Mouse (Mus musculus): Measurements from ENCODE around the gene D1Ertd622e. TPM values are rescaled to one million over a fixed set of nuclear protein-coding genes. Genes with fewer than 3 reads are reported as not detected.

D1Ertd622e gene
- polyA plus RNA-seq, 2 experiments = 33.8 to 48.9 TPM

DNA sequence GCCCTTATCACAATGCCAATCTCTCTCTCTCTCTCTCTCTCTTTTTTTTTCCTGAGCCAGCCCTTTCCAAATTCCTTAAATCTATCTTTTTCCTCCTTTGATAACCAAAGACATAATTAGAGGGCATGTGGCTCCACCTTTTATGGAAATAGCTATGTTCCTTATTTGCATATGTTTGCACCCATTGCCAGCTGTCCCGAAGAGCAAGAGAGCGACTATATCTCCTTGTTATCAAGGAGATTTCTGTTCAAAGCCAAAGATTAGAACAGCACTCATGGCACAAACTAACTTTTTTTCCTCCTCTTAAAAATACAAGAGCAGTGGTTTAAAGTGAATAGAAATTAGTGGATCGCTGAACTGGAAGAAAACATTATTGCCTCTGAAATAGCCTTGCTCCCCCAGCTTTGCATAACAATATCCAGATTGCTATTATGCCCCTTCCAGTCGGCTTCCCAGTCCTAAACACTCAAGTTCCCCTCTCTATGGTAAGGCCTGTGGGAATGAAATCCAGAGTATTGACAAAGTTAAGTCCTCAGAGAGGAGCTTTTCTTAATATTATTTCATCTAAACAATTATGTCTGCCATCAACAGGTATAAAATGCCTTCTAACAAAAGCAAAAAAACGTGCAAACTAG is 39.2 kb downstream of the D1Ertd622e start:
- Histone ChIP-seq H3K27ac (no peak overlapping the region), H3K4me3 (ENCODE audit: insufficient read depth in 1 of 2, low read depth in 2 of 2, low read length in 2 of 2) (no peak overlapping the region), H3K4me2 (ENCODE audit: low read depth) (no peak overlapping the region), H3K27me3 (ENCODE audit: control insufficient read depth, insufficient read depth, low read length) (no peaks in the 10 kb centered on the region), H3K4me1 (replicated peaks; ENCODE audit: control insufficient read depth in 2 of 2, insufficient read depth in 2 of 2, low read length in 1 of 2) (0 out of 4 replicates have a peak, but pooled peaks cover 0 to 2% of the 10 kb centered on the region in 2 experiments), H3K36me3 (replicated peaks; ENCODE audit: control insufficient read depth, insufficient read depth, low read depth) (no peaks in the 10 kb centered on the region), H3K9me3 (ENCODE audit: control insufficient read depth, low read length) (no peaks in the 10 kb centered on the region), H3K9ac (replicated peaks) (no peak overlapping the region)
- ATAC-seq (ENCODE audit: insufficient read depth) (no peak), DNase-seq (ENCODE audit: low read depth in 3 of 3, low spot score in 3 of 3) (no peak)
- 42% methylated on average over 5 of the region's 5 CpGs for whole genome bisulfite sequencing (ENCODE audit: insufficient replicate concordance)
- TF ChIP-seq CTCF (IDR thresholded peaks at IDR 0.05; ENCODE audit: low read depth) = no peak
- no peak for TF ChIP-seq EP300 (IDR thresholded peaks at IDR 0.05; ENCODE audit: low read depth)

DNA sequence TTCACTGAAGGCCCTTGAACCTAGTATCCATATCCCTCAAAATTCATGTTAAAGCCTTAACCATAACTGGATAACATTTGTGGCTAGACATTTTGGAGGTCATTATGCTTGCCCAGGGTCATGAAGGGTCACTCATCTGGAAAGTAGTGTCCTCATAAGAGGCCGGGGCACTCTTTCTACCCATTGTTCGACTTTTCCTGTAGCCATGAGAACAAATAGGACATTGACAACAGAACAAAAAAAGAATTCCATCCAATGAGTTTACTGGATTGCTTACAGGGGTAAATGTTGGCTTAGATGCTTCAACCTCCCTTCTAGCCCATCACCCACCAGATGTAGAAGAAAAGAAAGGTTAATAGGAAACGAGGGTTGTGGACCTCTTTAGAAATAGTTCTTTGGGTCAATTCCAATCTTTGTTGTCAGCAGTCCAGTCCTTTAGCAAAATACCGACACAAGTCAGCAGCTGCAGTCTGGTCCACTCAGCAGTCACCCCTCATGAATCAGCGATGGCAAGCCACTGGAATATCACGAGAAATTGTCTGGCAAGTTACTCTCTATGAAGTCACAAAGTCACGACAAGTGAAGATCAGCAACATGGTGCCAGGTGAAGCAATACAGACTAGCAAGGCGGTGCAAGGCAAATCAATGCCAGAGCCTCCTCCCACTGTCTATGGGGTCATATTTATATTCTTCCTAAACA is 42.1 kb downstream of the D1Ertd622e start:
- Histone ChIP-seq H3K36me3 (replicated peaks; ENCODE audit: control insufficient read depth, insufficient read depth, low read depth) (no peaks in the 10 kb centered on the region), H3K4me1 (replicated peaks; ENCODE audit: control insufficient read depth in 2 of 2, insufficient read depth in 2 of 2, low read length in 1 of 2) (no peaks in the 10 kb centered on the region), H3K9ac (replicated peaks) (no peak overlapping the region), H3K27me3 (ENCODE audit: control insufficient read depth, insufficient read depth, low read length) (no peaks in the 10 kb centered on the region), H3K9me3 (ENCODE audit: control insufficient read depth, low read length) (no peaks in the 10 kb centered on the region), H3K4me3 (ENCODE audit: insufficient read depth in 1 of 2, low read depth in 2 of 2, low read length in 2 of 2) (no peak overlapping the region), H3K4me2 (ENCODE audit: low read depth) (no peak overlapping the region), H3K27ac (no peak overlapping the region)
- DNase-seq (ENCODE audit: low read depth in 3 of 3, low spot score in 3 of 3) (no peak), ATAC-seq (ENCODE audit: insufficient read depth) (no peak)
- TF ChIP-seq CTCF (IDR thresholded peaks at IDR 0.05; ENCODE audit: low read depth) = no peak
- TF ChIP-seq EP300 (IDR thresholded peaks at IDR 0.05; ENCODE audit: low read depth) = no peak
- WGBS (ENCODE audit: insufficient replicate concordance) = 84% methylated on average over 8 of the region's 8 CpGs

DNA sequence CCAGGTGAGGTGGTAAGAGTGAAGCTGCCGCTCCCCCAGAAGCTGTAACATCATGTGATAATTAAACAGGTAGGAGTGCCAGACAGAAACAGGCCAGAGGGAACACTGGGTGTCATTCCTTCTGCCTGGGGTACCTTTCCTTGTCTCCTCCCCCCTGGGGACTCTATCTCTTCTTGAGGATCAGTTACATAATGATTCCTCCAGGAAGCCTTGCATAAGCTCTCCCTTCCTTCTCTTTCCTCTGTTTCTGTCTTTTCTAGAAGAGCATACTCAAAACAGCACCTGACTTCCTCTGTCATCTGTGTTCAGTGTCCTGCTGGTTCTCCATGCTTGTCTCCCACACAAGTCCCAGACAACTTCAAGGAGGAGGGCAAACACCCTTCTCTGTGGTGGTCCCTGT is 46.3 kb downstream of the D1Ertd622e start:
- no peak overlapping the region for H3K4me3 ChIP-seq (ENCODE audit: insufficient read depth in 1 of 2, low read depth in 2 of 2, low read length in 2 of 2)
- DNase-seq (ENCODE audit: low read depth in 3 of 3, low spot score in 3 of 3) = no peak
- no peak for ATAC-seq (ENCODE audit: insufficient read depth)
- no peak overlapping the region for H3K9ac ChIP-seq (replicated peaks)
- no peaks in the 10 kb centered on the region for H3K27me3 ChIP-seq (ENCODE audit: control insufficient read depth, insufficient read depth, low read length)
- 65% methylated on average over 1 of the region's 1 CpGs for WGBS (ENCODE audit: insufficient replicate concordance)
- TF ChIP-seq CTCF (IDR thresholded peaks at IDR 0.05; ENCODE audit: low read depth) (no peak), EP300 (IDR thresholded peaks at IDR 0.05; ENCODE audit: low read depth) (no peak)
- H3K36me3 ChIP-seq (replicated peaks; ENCODE audit: control insufficient read depth, insufficient read depth, low read depth) = no peaks in the 10 kb centered on the region
- H3K4me1 ChIP-seq (replicated peaks; ENCODE audit: control insufficient read depth in 2 of 2, insufficient read depth in 2 of 2, low read length in 1 of 2) = no peaks in the 10 kb centered on the region
- no peak overlapping the region for H3K4me2 ChIP-seq (ENCODE audit: low read depth)
- H3K27ac ChIP-seq = no peak overlapping the region
- no peaks in the 10 kb centered on the region for H3K9me3 ChIP-seq (ENCODE audit: control insufficient read depth, low read length)

DNA sequence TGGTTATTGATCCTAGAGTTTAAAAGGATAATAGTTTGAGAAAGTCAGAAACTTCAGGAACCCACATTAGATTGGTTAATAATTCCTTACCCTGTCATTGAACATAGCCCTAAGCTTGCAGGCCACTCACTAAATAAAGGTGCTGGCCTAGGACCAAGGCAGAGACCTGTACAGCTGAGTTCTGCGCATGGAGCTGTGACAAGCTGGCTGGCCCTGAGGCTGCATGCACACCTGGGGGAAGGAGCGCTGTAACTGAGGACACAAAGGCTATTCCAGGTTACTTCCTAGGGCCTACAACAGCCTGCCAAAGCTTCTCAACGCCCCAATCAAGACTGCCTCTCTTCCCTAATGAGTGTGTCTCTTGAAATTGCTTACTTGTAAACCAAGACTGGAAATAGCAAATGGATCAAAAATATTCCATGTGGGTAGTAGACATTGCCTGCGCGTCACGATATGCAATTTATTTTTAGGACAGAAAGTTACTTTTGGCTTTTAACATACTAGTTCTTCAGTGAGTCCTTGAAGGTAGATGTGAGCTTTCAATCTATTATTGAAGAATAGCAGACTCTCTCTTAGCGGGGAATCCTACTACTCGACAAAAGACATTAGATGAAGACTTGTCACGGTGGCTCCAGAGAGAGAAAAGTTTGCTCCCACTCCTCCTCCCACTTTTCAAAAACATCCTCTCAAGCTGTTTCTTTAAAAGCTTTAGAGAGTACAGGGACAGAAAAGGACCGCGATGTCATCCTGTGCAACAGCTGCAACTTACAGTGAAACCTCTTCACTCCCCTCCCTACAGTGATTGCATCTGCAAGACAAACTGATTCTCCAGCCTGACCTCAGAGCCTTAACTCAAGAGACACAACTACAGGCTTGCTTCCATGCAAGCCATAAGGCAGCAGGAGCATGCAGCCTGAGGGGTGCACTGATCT is 47.1 kb downstream of the D1Ertd622e start:
- no peak overlapping the region for H3K4me2 ChIP-seq (ENCODE audit: low read depth)
- no peak overlapping the region for H3K27ac ChIP-seq
- H3K9ac ChIP-seq (replicated peaks) = no peak overlapping the region
- DNase-seq (ENCODE audit: low read depth in 3 of 3, low spot score in 3 of 3) = no peak
- TF ChIP-seq EP300 (IDR thresholded peaks at IDR 0.05; ENCODE audit: low read depth) = no peak
- TF ChIP-seq CTCF (IDR thresholded peaks at IDR 0.05; ENCODE audit: low read depth) = no peak
- H3K36me3 ChIP-seq (replicated peaks; ENCODE audit: control insufficient read depth, insufficient read depth, low read depth) = no peaks in the 10 kb centered on the region
- no peak for ATAC-seq (ENCODE audit: insufficient read depth)
- no peaks in the 10 kb centered on the region for H3K4me1 ChIP-seq (replicated peaks; ENCODE audit: control insufficient read depth in 2 of 2, insufficient read depth in 2 of 2, low read length in 1 of 2)
- H3K27me3 ChIP-seq (ENCODE audit: control insufficient read depth, insufficient read depth, low read length) = no peaks in the 10 kb centered on the region
- H3K9me3 ChIP-seq (ENCODE audit: control insufficient read depth, low read length) = no peaks in the 10 kb centered on the region
- no peak overlapping the region for H3K4me3 ChIP-seq (ENCODE audit: insufficient read depth in 1 of 2, low read depth in 2 of 2, low read length in 2 of 2)
- 80% methylated on average over 11 of the region's 11 CpGs for WGBS (ENCODE audit: insufficient replicate concordance)

DNA sequence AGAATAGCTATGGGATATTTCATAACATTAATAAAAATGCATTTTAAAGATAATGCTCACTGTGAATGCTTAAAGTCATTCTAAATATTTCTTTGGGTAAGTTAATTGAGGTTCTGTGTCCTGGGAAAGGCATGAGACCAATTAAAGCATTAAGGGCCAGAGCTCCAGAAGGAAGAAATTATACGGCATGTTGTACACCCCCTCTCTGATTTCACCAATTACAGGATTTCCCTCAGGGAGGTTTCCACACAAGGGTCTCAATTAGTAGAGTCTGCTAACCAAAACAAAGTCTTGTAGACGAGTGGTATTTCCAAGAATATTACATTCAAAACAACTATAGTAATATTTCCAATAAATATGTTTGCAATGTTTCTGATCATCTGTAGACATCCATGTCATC is 50.1 kb downstream of the D1Ertd622e start:
- Histone ChIP-seq H3K27me3 (ENCODE audit: control insufficient read depth, insufficient read depth, low read length) (no peaks in the 10 kb centered on the region), H3K4me1 (replicated peaks; ENCODE audit: control insufficient read depth in 2 of 2, insufficient read depth in 2 of 2, low read length in 1 of 2) (no peaks in the 10 kb centered on the region), H3K9ac (replicated peaks) (no peak overlapping the region), H3K27ac (no peak overlapping the region), H3K36me3 (replicated peaks; ENCODE audit: control insufficient read depth, insufficient read depth, low read depth) (no peaks in the 10 kb centered on the region), H3K4me3 (ENCODE audit: insufficient read depth in 1 of 2, low read depth in 2 of 2, low read length in 2 of 2) (no peak overlapping the region), H3K9me3 (ENCODE audit: control insufficient read depth, low read length) (no peaks in the 10 kb centered on the region), H3K4me2 (ENCODE audit: low read depth) (no peak overlapping the region)
- 70% methylated on average over 2 of the region's 2 CpGs for WGBS (ENCODE audit: insufficient replicate concordance)
- DNase-seq (ENCODE audit: low read depth in 3 of 3, low spot score in 3 of 3) (no peak), ATAC-seq (ENCODE audit: insufficient read depth) (no peak)
- TF ChIP-seq EP300 (IDR thresholded peaks at IDR 0.05; ENCODE audit: low read depth) = no peak
- TF ChIP-seq CTCF (IDR thresholded peaks at IDR 0.05; ENCODE audit: low read depth) = no peak

Measured in liver, embryonic 14.5 days (tissue).